Mouse (Mus musculus) cortical plate, adult 2 months (tissue): ENCODE data around the gene Psmd8.

ENCODE experiments used
- CTCF ChIP-seq: fragments of 200-500 bp; IDR thresholded peaks from 2 replicates; pipeline ENCODE4 v1.5.1; 2011; ENCODE audit warnings: mild to moderate bottlenecking, control low read depth, low read length; ENCODE audit not compliant: insufficient read depth; ENCODE audit errors: extremely low read depth
- POLR2A ChIP-seq: fragments of 200-500 bp; IDR thresholded peaks from 2 replicates; pipeline ENCODE4 v1.6.1; 2011; ENCODE audit warnings: mild to moderate bottlenecking, low read length, control low read depth; ENCODE audit not compliant: insufficient read depth; ENCODE audit errors: extremely low read depth

DNA sequence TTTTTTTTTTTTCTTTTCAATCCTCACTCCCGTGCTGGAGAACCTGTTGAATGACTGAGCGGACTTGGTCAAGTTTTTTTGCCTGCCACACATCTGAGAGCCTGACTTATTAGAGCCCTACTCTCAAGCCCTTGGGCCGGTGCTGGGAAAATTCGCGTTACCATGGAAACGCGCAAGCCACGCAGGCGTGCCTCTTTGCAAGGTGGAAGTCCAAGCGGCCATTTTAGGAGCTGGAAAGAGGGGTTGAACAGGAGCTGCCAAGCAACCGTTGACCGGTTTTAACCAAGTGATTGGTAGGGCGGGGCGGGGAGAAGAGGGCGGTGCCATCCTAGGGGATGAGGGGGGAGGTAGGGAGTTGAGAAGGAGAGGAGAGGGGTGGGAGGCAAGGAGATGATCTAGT lies 34.3 kb upstream of the Psmd8 start:
- TF ChIP-seq CTCF (no peak), POLR2A (no peak)
